ENCODE assay signal across 9 mouse cellular contexts in genomic region chr11:119089235-119090075, GRCm38 (mm10). TPM values are rescaled to one million over a fixed set of nuclear protein-coding genes. Genes with fewer than 3 reads are reported as not detected.
A peak's percentile ranks its signal among the peaks of the same experiment; 100 is the strongest.
DNase-seq lines count a peak whose midpoint lies in the region; ATAC-seq and TF ChIP-seq lines count a peak whose summit lies in the region.
"Had no signal": no experiment of that assay in that cellular context is flagged by ENCODE, and none has a peak within 500 bp of the region (broad histone marks: within the 10 kb centered on the region; RNA-seq: fewer than 3 reads in every experiment).

No protein-coding gene starts in this region.

- peak overlapping the region; percentile 49 for H3K9ac ChIP-seq in heart, embryonic 15.5 days
- no peak overlapping the region for H3K9ac ChIP-seq in kidney, postnatal 0 days (ENCODE audit: low read depth, low read length)
- peak overlapping the region; percentile 77 for H3K9ac ChIP-seq in midbrain, embryonic 16.5 days (ENCODE audit: low read depth, low read length)

- peaks cover 3% of the 10 kb centered on the region for H3K4me1 ChIP-seq in bone marrow, adult 2 months (ENCODE audit: control insufficient read depth, insufficient read depth, low read length)
- peaks cover 52% of the 10 kb centered on the region for H3K4me1 ChIP-seq in heart, embryonic 15.5 days (replicated peaks)
- H3K4me1 ChIP-seq in kidney, postnatal 0 days (replicated peaks; ENCODE audit: insufficient read depth, low read length), result peaks cover 33% of the 10 kb centered on the region; the same call in 1 of the 2 replicates
- H3K4me1 ChIP-seq in midbrain, embryonic 16.5 days (ENCODE audit: control insufficient read depth, insufficient read depth, low read length), result peaks cover 28% of the 10 kb centered on the region

- ATAC-seq in heart, embryonic 15.5 days (replicated peaks; ENCODE audit: insufficient number of reproducible peaks, insufficient read depth, low FRiP score, low read depth), result no peak
- ATAC-seq in kidney, postnatal 0 days (replicated peaks; ENCODE audit: low FRiP score, low read depth), result no peak
- no peak for ATAC-seq in midbrain, embryonic 16.5 days

- peak overlapping the region; percentile 95 for H3K27ac ChIP-seq in bone marrow, adult 2 months (ENCODE audit: control insufficient read depth, insufficient read depth, low read depth, low read length, poor library complexity)
- H3K27ac ChIP-seq in heart, embryonic 15.5 days, result no peak overlapping the region
- no peak overlapping the region for H3K27ac ChIP-seq in kidney, postnatal 0 days
- H3K27ac ChIP-seq in midbrain, embryonic 16.5 days (ENCODE audit: low read length), result no peak overlapping the region

- peaks cover 40% of the 10 kb centered on the region for H3K27me3 ChIP-seq in heart, embryonic 15.5 days
- peaks cover 31% of the 10 kb centered on the region for H3K27me3 ChIP-seq in kidney, postnatal 0 days (ENCODE audit: insufficient read depth, low read length)
- H3K27me3 ChIP-seq in midbrain, embryonic 16.5 days (ENCODE audit: control insufficient read depth, insufficient read depth, low read depth, low read length), result peaks cover 18% of the 10 kb centered on the region

- intact Hi-C loops in left cerebral cortex, postnatal 10 days (cut with DNase I), result loop anchor here (5.0 kb wide), 1 partner anchor 98 kb away; no protein-coding TSS in a partner anchor

- TF ChIP-seq CTCF in bone marrow, adult 2 months (IDR thresholded peaks at IDR 0.05; ENCODE audit: control insufficient read depth, insufficient read depth, low read length), result no peak
- no peak for TF ChIP-seq CTCF in kidney, postnatal 0 days (IDR thresholded peaks at IDR 0.05; ENCODE audit: low read depth)

- H3K36me3 ChIP-seq in heart, embryonic 15.5 days, result no peaks in the 10 kb centered on the region
- no peaks in the 10 kb centered on the region for H3K36me3 ChIP-seq in kidney, postnatal 0 days (ENCODE audit: insufficient read depth, low read length)
- no peaks in the 10 kb centered on the region for H3K36me3 ChIP-seq in midbrain, embryonic 16.5 days (ENCODE audit: control insufficient read depth, insufficient read depth, low read length)

- peak; percentile 26 for DNase-seq in cerebellum, adult 11-12 months
- DNase-seq in cerebellum, adult 18-20 months, result no peak
- DNase-seq in kidney, postnatal 0 days (ENCODE audit: low spot score), result no peak
- DNase-seq in urinary bladder, postnatal 25 days (ENCODE audit: low spot score), result peak; percentile 29
- DNase-seq in left cerebral cortex, postnatal 10 days (ENCODE audit: extremely low spot score in 1 of 2, low spot score in 2 of 2), result no peak

- no peaks in the 10 kb centered on the region for H3K9me3 ChIP-seq in heart, embryonic 15.5 days (replicated peaks)
- H3K9me3 ChIP-seq in kidney, postnatal 0 days (replicated peaks; ENCODE audit: low read length), result no peaks in the 10 kb centered on the region
- H3K9me3 ChIP-seq in midbrain, embryonic 16.5 days (replicated peaks; ENCODE audit: control insufficient read depth, low read length, poor library complexity, severe bottlenecking), result no peaks in the 10 kb centered on the region

- TF ChIP-seq POLR2A in bone marrow, adult 2 months (IDR thresholded peaks at IDR 0.05; ENCODE audit: borderline replicate concordance, control insufficient read depth, low read depth, low read length), result no peak

- H3K4me3 ChIP-seq in bone marrow, adult 2 months (replicated peaks; ENCODE audit: control insufficient read depth, low read depth, low read length), result peak overlapping the region; percentile 44
- H3K4me3 ChIP-seq in heart, embryonic 15.5 days, result peak overlapping the region; percentile 56
- H3K4me3 ChIP-seq in kidney, postnatal 0 days (replicated peaks; ENCODE audit: low read depth, low read length), result peak overlapping the region; percentile 42
- peak overlapping the region; percentile 56 for H3K4me3 ChIP-seq in midbrain, embryonic 16.5 days (ENCODE audit: low read depth, low read length)
- H3K4me3 ChIP-seq: erythroblast, embryonic 14.5 days had no signal

- peak overlapping the region; percentile 89 for H3K4me2 ChIP-seq in heart, embryonic 15.5 days
- peak overlapping the region; percentile 94 for H3K4me2 ChIP-seq in kidney, postnatal 0 days (ENCODE audit: low read length)
- peak overlapping the region; percentile 97 for H3K4me2 ChIP-seq in midbrain, embryonic 16.5 days (ENCODE audit: low read length)

- WGBS in bone marrow, adult 2 months, result under 1% methylated on average over 41 of the region's 41 CpGs
- 1% methylated on average over 41 of the region's 41 CpGs for WGBS in heart, embryonic 15.5 days
- under 1% methylated on average over 41 of the region's 41 CpGs for WGBS in kidney, postnatal 0 days
- under 1% methylated on average over 41 of the region's 41 CpGs for WGBS in midbrain, embryonic 16.5 days

RNA-seq across cellular contexts. Expression of gene Cbx4, which starts 3.4 kb away (rescaled TPM):
- polyA plus RNA-seq in bone marrow, adult 2 months (2011; ENCODE audit: insufficient read depth, insufficient read length, low replicate concordance, missing spikeins), result 7.3 and 18.8 TPM in 2 replicates
- 9.3 and 11.6 TPM in 2 replicates for polyA plus RNA-seq in heart, embryonic 15.5 days (2015; fragmentation: Nextera tagmentation; extraction: Ambion mirVana)
- polyA plus RNA-seq in kidney, postnatal 0 days (2015; fragmentation: Nextera tagmentation; extraction: Ambion mirVana), result 8.0 and 9.7 TPM in 2 replicates
- 23.9 and 25.6 TPM in 2 replicates for polyA plus RNA-seq in midbrain, embryonic 16.5 days (2015; fragmentation: Nextera tagmentation; extraction: Ambion mirVana)
- total RNA-seq in left cerebral cortex, postnatal 10 days (2021), result 10 to 100 TPM; 54.4 to 56.9 TPM

RNA-seq across cellular contexts. Expression of gene Cbx8, which starts 48.7 kb away (rescaled TPM):
- 3.3 and 7.4 TPM in 2 replicates for polyA plus RNA-seq in bone marrow, adult 2 months (2011; ENCODE audit: insufficient read depth, insufficient read length, low replicate concordance, missing spikeins)
- polyA plus RNA-seq in heart, embryonic 15.5 days (2015; fragmentation: Nextera tagmentation; extraction: Ambion mirVana), result 7.5 and 9.5 TPM in 2 replicates
- 6.1 and 7.7 TPM in 2 replicates for polyA plus RNA-seq in kidney, postnatal 0 days (2015; fragmentation: Nextera tagmentation; extraction: Ambion mirVana)
- polyA plus RNA-seq in midbrain, embryonic 16.5 days (2015; fragmentation: Nextera tagmentation; extraction: Ambion mirVana), result 8.5 and 8.6 TPM in 2 replicates
- 10 to 100 TPM; 11.3 to 15.3 TPM for total RNA-seq in left cerebral cortex, postnatal 10 days (2021)

Comparison
In these comparisons a context has a peak if more than half of its experiments do, and no peak if none do; other contexts are left out.
1. DNase-seq: peak in cerebellum, adult 11-12 months (single experiment) and urinary bladder, postnatal 25 days (single experiment); none in cerebellum, adult 18-20 months (0 of 2), kidney, postnatal 0 days (single experiment) and left cerebral cortex, postnatal 10 days (0 of 2).
2. Peak in every context shown above with its lines, with median percentiles within 50 percentile points of each other: H3K4me3 ChIP-seq and H3K4me2 ChIP-seq.